In the genomic region with DNA sequence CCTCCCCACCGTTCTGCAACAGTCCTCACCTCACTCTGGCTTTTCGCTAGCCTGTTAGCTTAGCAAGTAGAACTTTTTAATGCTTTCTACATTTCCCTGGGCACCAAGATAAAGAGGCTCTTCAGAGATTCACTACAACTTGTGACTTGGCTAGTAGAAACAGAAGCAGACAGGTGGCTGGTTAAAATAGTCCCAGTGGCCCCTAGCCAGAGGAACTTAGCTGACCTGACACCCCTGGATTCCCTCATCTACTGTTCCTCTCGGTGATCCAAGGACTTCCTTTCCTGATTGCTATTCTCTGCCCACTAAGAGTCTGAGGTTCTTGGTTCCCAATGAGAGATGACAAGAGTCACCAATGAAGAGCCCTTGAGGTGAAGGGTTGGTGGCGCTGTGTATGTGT, we compare ENCODE assay signal across 10 mouse cellular contexts. TPM values are rescaled to one million over a fixed set of nuclear protein-coding genes. Genes with fewer than 3 reads are reported as not detected.
DNase-seq lines count a peak whose midpoint lies in the region; ATAC-seq and TF ChIP-seq lines count a peak whose summit lies in the region.
"Had no signal": no experiment of that assay in that cellular context is flagged by ENCODE, and none has a peak within 500 bp of the region (broad histone marks: within the 10 kb centered on the region; RNA-seq: fewer than 3 reads in every experiment).

No protein-coding gene starts in this region.

- H3K36me3 ChIP-seq in heart, adult 2 months (ENCODE audit: control insufficient read depth, insufficient read depth, low read length): peaks cover 3% of the 10 kb centered on the region
- peaks cover 52% of the 10 kb centered on the region for H3K36me3 ChIP-seq in embryonic facial prominence, embryonic 13.5 days
- H3K36me3 ChIP-seq in hindbrain, embryonic 12.5 days: peaks cover 42% of the 10 kb centered on the region
- H3K36me3 ChIP-seq in midbrain, embryonic 13.5 days: peaks cover 45% of the 10 kb centered on the region

- H3K27ac ChIP-seq in heart, adult 2 months: peak overlapping the region; percentile 90
- H3K27ac ChIP-seq in embryonic facial prominence, embryonic 13.5 days: peak overlapping the region; percentile 99; the same call in 1 of the 2 replicates
- no peak overlapping the region for H3K27ac ChIP-seq in hindbrain, embryonic 12.5 days
- no peak overlapping the region for H3K27ac ChIP-seq in midbrain, embryonic 13.5 days
- H3K27ac ChIP-seq: macrophage had no signal

- intact Hi-C loops in heart, adult 2 months (cut with DNase I): no loop called here
- intact Hi-C loops in heart, postnatal 14 days (cut with DNase I): loop anchor here (5.0 kb wide), 1 partner anchor 311 kb away; a partner anchor contains a TSS

- H3K27me3 ChIP-seq in heart, adult 2 months (ENCODE audit: control insufficient read depth, insufficient read depth, low read length): no peaks in the 10 kb centered on the region
- no peaks in the 10 kb centered on the region for H3K27me3 ChIP-seq in embryonic facial prominence, embryonic 13.5 days
- no peaks in the 10 kb centered on the region for H3K27me3 ChIP-seq in hindbrain, embryonic 12.5 days
- H3K27me3 ChIP-seq in midbrain, embryonic 13.5 days: no peaks in the 10 kb centered on the region

- TF ChIP-seq CTCF in heart, adult 2 months (IDR thresholded peaks at IDR 0.05): no peak

- 0 out of 2 replicates have a peak, but pooled peaks have one; percentile 19 for TF ChIP-seq EP300 in heart, adult 2 months (IDR thresholded peaks at IDR 0.05; ENCODE audit: insufficient read depth, low read depth, low read length)

- DNase-seq in heart, adult 2 months: peak in 1 of 2 experiments; percentile 52
- no peak for DNase-seq in heart, postnatal 14 days
- DNase-seq in frontal cortex, postnatal 10 days (ENCODE audit: low spot score in 2 of 2): no peak
- DNase-seq: adrenal gland, postnatal 25 days had no signal

- 0 out of 2 replicates have a peak, but pooled peaks cover 1% of the 10 kb centered on the region for H3K79me2 ChIP-seq in heart, adult 2 months (replicated peaks; ENCODE audit: control insufficient read depth, insufficient read depth, low read length)

- peak overlapping the region; percentile 50 for H3K9ac ChIP-seq in heart, adult 2 months (ENCODE audit: low read depth, low read length)
- peak overlapping the region; percentile 99 for H3K9ac ChIP-seq in embryonic facial prominence, embryonic 13.5 days
- no peak overlapping the region for H3K9ac ChIP-seq in hindbrain, embryonic 12.5 days
- H3K9ac ChIP-seq in midbrain, embryonic 13.5 days (replicated peaks): peak overlapping the region; percentile 99

- H3K9me3 ChIP-seq in embryonic facial prominence, embryonic 13.5 days: no peaks in the 10 kb centered on the region
- H3K9me3 ChIP-seq in hindbrain, embryonic 12.5 days (replicated peaks): no peaks in the 10 kb centered on the region
- no peaks in the 10 kb centered on the region for H3K9me3 ChIP-seq in midbrain, embryonic 13.5 days

- H3K4me1 ChIP-seq in heart, adult 2 months (ENCODE audit: control insufficient read depth, insufficient read depth, low read length): peaks cover 5% of the 10 kb centered on the region
- H3K4me1 ChIP-seq in embryonic facial prominence, embryonic 13.5 days: peaks cover 29% of the 10 kb centered on the region
- H3K4me1 ChIP-seq in hindbrain, embryonic 12.5 days: peaks cover 26% of the 10 kb centered on the region
- H3K4me1 ChIP-seq in midbrain, embryonic 13.5 days (replicated peaks): peaks cover 36% of the 10 kb centered on the region

- no peak for ATAC-seq in embryonic facial prominence, embryonic 13.5 days (ENCODE audit: insufficient number of reproducible peaks, insufficient read depth, low FRiP score, low TSS enrichment, low read depth)
- no peak for ATAC-seq in hindbrain, embryonic 12.5 days (ENCODE audit: low FRiP score)
- ATAC-seq in midbrain, embryonic 13.5 days: no peak
- ATAC-seq in inflammation-experienced regulatory T-cells, adult 6 months: no peak
- no peak for ATAC-seq in megakaryocyte-erythroid progenitor cell, adult 5-6 weeks (replicated peaks; ENCODE audit: low FRiP score, low TSS enrichment, poor library complexity, severe bottlenecking)

- no peak for TF ChIP-seq POLR2A in heart, adult 2 months (IDR thresholded peaks at IDR 0.05; ENCODE audit: insufficient read depth, low read depth, low read length)

- H3K4me3 ChIP-seq in heart, adult 2 months: no peak overlapping the region
- H3K4me3 ChIP-seq in embryonic facial prominence, embryonic 13.5 days: peak overlapping the region; percentile 99
- no peak overlapping the region for H3K4me3 ChIP-seq in hindbrain, embryonic 12.5 days
- peak overlapping the region; percentile 100 for H3K4me3 ChIP-seq in midbrain, embryonic 13.5 days (replicated peaks)

- H3K4me2 ChIP-seq in embryonic facial prominence, embryonic 13.5 days: peak overlapping the region; percentile 91
- H3K4me2 ChIP-seq in hindbrain, embryonic 12.5 days (replicated peaks): peak overlapping the region; percentile 73
- peak overlapping the region; percentile 84 for H3K4me2 ChIP-seq in midbrain, embryonic 13.5 days (replicated peaks)

- WGBS in heart, adult 2 months: 44% methylated on average over 4 of the region's 4 CpGs
- 81% methylated on average over 4 of the region's 4 CpGs for whole genome bisulfite sequencing in embryonic facial prominence, embryonic 13.5 days
- 91% methylated on average over 4 of the region's 4 CpGs for WGBS in hindbrain, embryonic 12.5 days
- WGBS in midbrain, embryonic 13.5 days: 91% methylated on average over 4 of the region's 4 CpGs

RNA-seq across cellular contexts. Expression of a gene that starts 1.1 kb away (rescaled TPM):
- 10 to 100 TPM; 39.0 to 42.2 TPM for total RNA-seq in heart, adult 2 months (2021)
- 61.6 and 78.5 TPM in 2 replicates for polyA plus RNA-seq in heart, adult 2 months (2012; rRNA removed)
- total RNA-seq in heart, postnatal 14 days (2021): 10 to 100 TPM; 52.4 to 59.0 TPM
- 125 and 127 TPM in 2 replicates for polyA plus RNA-seq in embryonic facial prominence, embryonic 13.5 days (2015; fragmentation: Nextera tagmentation; extraction: Ambion mirVana)
- polyA plus RNA-seq in hindbrain, embryonic 12.5 days (2016; fragmentation: Nextera tagmentation; extraction: Ambion mirVana): 123 and 127 TPM in 2 replicates
- polyA plus RNA-seq in midbrain, embryonic 13.5 days (2015; fragmentation: Nextera tagmentation; extraction: Ambion mirVana): 156 and 158 TPM in 2 replicates
- 10 to 100 TPM; 61.5 to 78.3 (median 68.5) TPM for polyA plus RNA-seq in inflammation-experienced regulatory T-cells, adult 6 months (2017; shearing (Covaris generic))
- total RNA-seq in megakaryocyte-erythroid progenitor cell, adult 5-6 weeks (2014; fragmentation: Nextera tagmentation): 81.7 and 104 TPM in 2 replicates
- total RNA-seq in megakaryocyte-erythroid progenitor cell, adult 5-6 weeks (2017): 66.4 and 82.7 TPM in 2 replicates

RNA-seq across cellular contexts. Expression of a gene that starts 2.4 kb away (rescaled TPM):
- 100 to 1,000 TPM; 143 to 144 TPM for total RNA-seq in heart, adult 2 months (2021)
- 138 and 190 TPM in 2 replicates for polyA plus RNA-seq in heart, adult 2 months (2012; rRNA removed)
- 100 to 1,000 TPM; 143 to 147 TPM for total RNA-seq in heart, postnatal 14 days (2021)
- polyA plus RNA-seq in embryonic facial prominence, embryonic 13.5 days (2015; fragmentation: Nextera tagmentation; extraction: Ambion mirVana): 30.0 and 30.9 TPM in 2 replicates
- polyA plus RNA-seq in hindbrain, embryonic 12.5 days (2016; fragmentation: Nextera tagmentation; extraction: Ambion mirVana): 22.4 and 26.1 TPM in 2 replicates
- 22.9 and 23.8 TPM in 2 replicates for polyA plus RNA-seq in midbrain, embryonic 13.5 days (2015; fragmentation: Nextera tagmentation; extraction: Ambion mirVana)
- 10 to 100 TPM; 25.8 to 35.6 (median 29.3) TPM for polyA plus RNA-seq in inflammation-experienced regulatory T-cells, adult 6 months (2017; shearing (Covaris generic))
- 181 and 216 TPM in 2 replicates for total RNA-seq in megakaryocyte-erythroid progenitor cell, adult 5-6 weeks (2014; fragmentation: Nextera tagmentation)
- 9.8 and 38.6 TPM in 2 replicates for total RNA-seq in megakaryocyte-erythroid progenitor cell, adult 5-6 weeks (2017)

RNA-seq across cellular contexts. Expression of a gene that starts 7.6 kb away (rescaled TPM):
- 100 to 1,000 TPM; 284 to 340 TPM for total RNA-seq in heart, adult 2 months (2021)
- polyA plus RNA-seq in heart, adult 2 months (2012; rRNA removed): 469 and 750 TPM in 2 replicates
- total RNA-seq in heart, postnatal 14 days (2021): 100 to 1,000 TPM; 249 to 257 TPM
- polyA plus RNA-seq in embryonic facial prominence, embryonic 13.5 days (2015; fragmentation: Nextera tagmentation; extraction: Ambion mirVana): 511 and 542 TPM in 2 replicates
- polyA plus RNA-seq in hindbrain, embryonic 12.5 days (2016; fragmentation: Nextera tagmentation; extraction: Ambion mirVana): 598 and 607 TPM in 2 replicates
- 611 and 625 TPM in 2 replicates for polyA plus RNA-seq in midbrain, embryonic 13.5 days (2015; fragmentation: Nextera tagmentation; extraction: Ambion mirVana)
- 100 to 1,000 TPM; 352 to 384 (median 366) TPM for polyA plus RNA-seq in inflammation-experienced regulatory T-cells, adult 6 months (2017; shearing (Covaris generic))
- total RNA-seq in megakaryocyte-erythroid progenitor cell, adult 5-6 weeks (2014; fragmentation: Nextera tagmentation): 267 and 278 TPM in 2 replicates
- total RNA-seq in megakaryocyte-erythroid progenitor cell, adult 5-6 weeks (2017): 222 and 223 TPM in 2 replicates

RNA-seq across cellular contexts. Expression of a gene that starts 12.2 kb away (rescaled TPM):
- total RNA-seq in heart, adult 2 months (2021): 10 to 100 TPM; 18.1 to 22.8 TPM
- polyA plus RNA-seq in heart, adult 2 months (2012; rRNA removed): 11.5 and 17.6 TPM in 2 replicates
- 10 to 100 TPM; 27.4 to 31.5 TPM for total RNA-seq in heart, postnatal 14 days (2021)
- polyA plus RNA-seq in embryonic facial prominence, embryonic 13.5 days (2015; fragmentation: Nextera tagmentation; extraction: Ambion mirVana): 87.8 and 93.3 TPM in 2 replicates
- polyA plus RNA-seq in hindbrain, embryonic 12.5 days (2016; fragmentation: Nextera tagmentation; extraction: Ambion mirVana): 87.8 and 96.2 TPM in 2 replicates
- polyA plus RNA-seq in midbrain, embryonic 13.5 days (2015; fragmentation: Nextera tagmentation; extraction: Ambion mirVana): 74.2 and 82.2 TPM in 2 replicates
- polyA plus RNA-seq in inflammation-experienced regulatory T-cells, adult 6 months (2017; shearing (Covaris generic)): 10 to 100 TPM; 32.7 to 38.3 (median 36.0) TPM
- 49.1 and 53.9 TPM in 2 replicates for total RNA-seq in megakaryocyte-erythroid progenitor cell, adult 5-6 weeks (2014; fragmentation: Nextera tagmentation)
- total RNA-seq in megakaryocyte-erythroid progenitor cell, adult 5-6 weeks (2017): 46.2 and 53.7 TPM in 2 replicates

RNA-seq across cellular contexts. Expression of a gene that starts 17.0 kb away (rescaled TPM):
- 1 to 10 TPM; 4.1 to 4.9 TPM for total RNA-seq in heart, adult 2 months (2021)
- 6.1 and 7.4 TPM in 2 replicates for polyA plus RNA-seq in heart, adult 2 months (2012; rRNA removed)
- 1 to 10 TPM; 7.2 to 9.2 TPM for total RNA-seq in heart, postnatal 14 days (2021)
- polyA plus RNA-seq in embryonic facial prominence, embryonic 13.5 days (2015; fragmentation: Nextera tagmentation; extraction: Ambion mirVana): 55.0 and 56.8 TPM in 2 replicates
- polyA plus RNA-seq in hindbrain, embryonic 12.5 days (2016; fragmentation: Nextera tagmentation; extraction: Ambion mirVana): 45.9 and 46.4 TPM in 2 replicates
- 27.6 and 35.4 TPM in 2 replicates for polyA plus RNA-seq in midbrain, embryonic 13.5 days (2015; fragmentation: Nextera tagmentation; extraction: Ambion mirVana)
- polyA plus RNA-seq in inflammation-experienced regulatory T-cells, adult 6 months (2017; shearing (Covaris generic)): 1 to 10 TPM; 2.5 to 5.0 (median 4.9) TPM
- 20.3 and 30.0 TPM in 2 replicates for total RNA-seq in megakaryocyte-erythroid progenitor cell, adult 5-6 weeks (2014; fragmentation: Nextera tagmentation)
- total RNA-seq in megakaryocyte-erythroid progenitor cell, adult 5-6 weeks (2017): 15.8 and 20.8 TPM in 2 replicates

Comparison
In these comparisons a context has a peak if more than half of its experiments do, and no peak if none do; other contexts are left out.
1. H3K27ac ChIP-seq: peak in heart, adult 2 months (single experiment) and embryonic facial prominence, embryonic 13.5 days (single experiment); none in hindbrain, embryonic 12.5 days (single experiment) and midbrain, embryonic 13.5 days (single experiment).
2. H3K4me3 ChIP-seq: peak in embryonic facial prominence, embryonic 13.5 days (single experiment) and midbrain, embryonic 13.5 days (single experiment); none in heart, adult 2 months (single experiment) and hindbrain, embryonic 12.5 days (single experiment).
3. Peak in every context shown above with its lines, with median percentiles within 50 percentile points of each other: H3K4me2 ChIP-seq.